Mouse (Mus musculus) hindbrain, embryonic 11.5 days (tissue): Measurements from ENCODE around the gene Kcnmb4. TPM values are rescaled to one million over a fixed set of nuclear protein-coding genes. Genes with fewer than 3 reads are reported as not detected.
A peak's percentile ranks its signal among the peaks of the same experiment; 100 is the strongest.

Experiments used
- ATAC-seq: fragments of 200-750 bp; cut with Nextera tagmentation; 2 replicates; pipeline ENCODE4 v1.8.0; 2017; ENCODE audit warnings: mild to moderate bottlenecking, moderate TSS enrichment, moderate library complexity; ENCODE audit not compliant: low FRiP score
- DNase-seq: peaks from one replicate; pipeline ENCODE4 v3.0.0-alpha.2; 2015; ENCODE audit warnings: low spot score
- H3K27ac ChIP-seq: fragments of 300-500 bp; sonication (generic); 2 replicates; pipeline ENCODE4 v1.5.1; 2014; ENCODE audit warnings: mild to moderate bottlenecking, low read depth, low read length
- H3K27me3 ChIP-seq: fragments of 300-500 bp; sonication (generic); 2 replicates; pipeline ENCODE4 v1.6.1; 2014; ENCODE audit warnings: mild to moderate bottlenecking, low read length, moderate library complexity, mixed read lengths; ENCODE audit not compliant: control insufficient read depth, insufficient read depth
- H3K36me3 ChIP-seq: fragments of 300-500 bp; sonication (generic); 2 replicates; pipeline ENCODE4 v1.6.1; 2014; ENCODE audit warnings: mild to moderate bottlenecking, low read length, moderate library complexity, mixed read lengths; ENCODE audit not compliant: control insufficient read depth, insufficient read depth
- H3K4me1 ChIP-seq: fragments of 300-500 bp; sonication (generic); replicated peaks from 2 replicates; pipeline ENCODE4 v1.6.1; 2014; ENCODE audit warnings: low read length, mixed read lengths; ENCODE audit not compliant: control insufficient read depth, insufficient read depth
- H3K4me2 ChIP-seq: fragments of 300-500 bp; sonication (generic); replicated peaks from 2 replicates; pipeline ENCODE4 v1.6.1; 2014; ENCODE audit warnings: mild to moderate bottlenecking, low read depth, low read length
- H3K4me3 ChIP-seq: fragments of 300-500 bp; sonication (generic); 2 replicates; pipeline ENCODE4 v1.5.1; 2014; ENCODE audit warnings: low read depth, low read length
- H3K9ac ChIP-seq: fragments of 300-500 bp; sonication (generic); 2 replicates; pipeline ENCODE4 v1.6.1; 2014; ENCODE audit warnings: low read depth, low read length
- H3K9me3 ChIP-seq: fragments of 300-500 bp; sonication (generic); 2 replicates; pipeline ENCODE4 v1.6.1; 2016; ENCODE audit warnings: low read length; ENCODE audit not compliant: control insufficient read depth
- WGBS: fragments of 180-500 bp; shearing (Covaris S2); extraction: QIAGEN DNeasy Blood & Tissue Kit; methylation state at CpG from one replicate; pipeline ENCODE4 v1.1.7; 2014; 5-methylcytosine and 5-hydroxymethylcytosine counted together
- polyA plus RNA-seq: library from polyadenylated mRNA; unstranded; fragments of >200 nt; fragmentation: Nextera tagmentation; extraction: Ambion mirVana; gene quantifications from 2 replicates; pipeline ENCODE4 v1.2.1, GENCODE M21; 2014

Kcnmb4 gene
- polyA plus RNA-seq, result 13.7 and 17.0 TPM in 2 replicates

DNA sequence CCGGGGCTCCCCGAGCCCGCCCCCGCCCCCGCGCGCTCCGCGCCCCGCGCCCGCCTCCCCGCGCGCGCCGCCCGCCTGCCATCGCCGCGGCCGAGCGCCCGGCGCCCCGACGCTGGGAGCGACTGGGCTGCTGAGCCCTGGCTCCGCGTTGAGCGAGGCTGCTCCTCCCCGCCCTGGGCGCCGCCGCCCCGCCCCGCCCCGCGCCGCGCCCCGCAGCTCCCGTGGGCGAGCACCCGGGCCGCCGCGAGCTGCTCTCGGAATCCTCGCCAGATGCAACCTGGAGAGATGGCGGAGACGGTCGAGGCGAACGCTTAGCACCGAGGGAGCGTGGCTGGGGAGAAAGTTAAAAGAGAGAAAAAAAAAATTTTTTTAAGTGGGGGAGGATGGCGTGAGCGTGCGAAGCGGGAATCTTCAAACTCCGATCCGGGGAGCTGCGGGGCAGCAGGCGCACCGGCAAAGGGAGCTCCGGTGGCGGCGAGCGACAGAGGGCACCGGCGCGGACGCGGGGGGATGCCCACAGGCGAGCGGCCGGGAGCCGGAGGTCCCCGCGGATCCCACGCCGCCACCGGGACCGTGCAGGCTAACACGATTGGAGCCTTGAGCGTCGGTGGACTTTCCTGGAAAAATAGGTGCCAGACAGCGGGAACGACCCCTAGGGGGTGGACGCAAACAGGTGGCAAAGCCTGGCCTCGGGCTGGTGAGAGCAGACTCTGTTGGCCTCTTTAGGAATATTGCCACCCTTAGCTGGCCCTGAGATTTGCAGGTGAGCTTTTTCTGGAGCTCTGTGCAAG is at the start of gene Kcnmb4:
Gene Kcnmb4 (minus strand): TSS at position 120 of the 791 bp plus-strand sequence.
- peak within 1 kb of the TSS; percentile 66 for H3K4me3 ChIP-seq
- H3K4me2 ChIP-seq, result peak within 1 kb of the TSS; percentile 93
- DNase-seq (peak; percentile 66), ATAC-seq (peak; percentile 71)
- peak within 1 kb of the TSS; percentile 89 for H3K9ac ChIP-seq
- no peaks in the 10 kb centered on the region for H3K27me3 ChIP-seq
- peak within 1 kb of the TSS; percentile 79 for H3K27ac ChIP-seq
- no peaks in the 10 kb centered on the region for H3K4me1 ChIP-seq
- H3K36me3 ChIP-seq, result no peaks in the 10 kb centered on the region
- H3K9me3 ChIP-seq, result 0 out of 2 replicates have a peak, but pooled peaks cover 3% of the 10 kb centered on the region
- under 1% methylated on average over 62 of the region's 92 CpGs for WGBS

DNA sequence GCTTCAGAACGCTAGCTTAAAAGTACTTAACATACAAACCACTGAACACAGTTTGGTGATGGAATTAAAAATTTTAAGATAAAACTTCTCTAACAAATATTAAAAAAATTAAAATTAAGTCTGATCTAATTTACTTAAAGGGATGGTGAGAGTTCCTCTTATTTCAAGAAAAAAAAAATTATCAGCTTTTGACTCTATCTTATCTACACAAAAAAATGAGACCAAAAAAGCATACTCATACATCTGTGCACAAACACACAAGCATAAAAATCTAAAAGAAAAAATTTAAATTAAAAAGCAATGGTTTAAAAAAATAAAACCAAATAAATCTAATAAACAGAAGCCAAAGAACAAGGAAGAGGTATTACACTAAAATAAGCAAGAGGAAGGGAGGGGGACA is 45.9 kb upstream of the Kcnmb4 start:
- H3K9me3 ChIP-seq, result no peaks in the 10 kb centered on the region
- H3K36me3 ChIP-seq, result no peaks in the 10 kb centered on the region
- H3K4me3 ChIP-seq, result no peak overlapping the region
- no peak overlapping the region for H3K9ac ChIP-seq
- DNase-seq, result no peak
- H3K4me2 ChIP-seq, result no peak overlapping the region
- ATAC-seq, result no peak
- H3K4me1 ChIP-seq, result no peaks in the 10 kb centered on the region
- H3K27ac ChIP-seq, result no peak overlapping the region
- no peaks in the 10 kb centered on the region for H3K27me3 ChIP-seq
- WGBS, result 90% methylated on average over 1 of the region's 1 CpGs

GRCm38 (mm10) chr10:116515590-116515989 is 41.9 kb upstream of the Kcnmb4 start:
- Histone ChIP-seq H3K9ac (no peak overlapping the region), H3K27ac (no peak overlapping the region), H3K36me3 (no peaks in the 10 kb centered on the region), H3K4me2 (no peak overlapping the region), H3K27me3 (no peaks in the 10 kb centered on the region), H3K4me1 (no peaks in the 10 kb centered on the region), H3K4me3 (no peak overlapping the region), H3K9me3 (no peaks in the 10 kb centered on the region)
- 94% methylated on average over 6 of the region's 6 CpGs for WGBS
- ATAC-seq (no peak), DNase-seq (no peak)

DNA sequence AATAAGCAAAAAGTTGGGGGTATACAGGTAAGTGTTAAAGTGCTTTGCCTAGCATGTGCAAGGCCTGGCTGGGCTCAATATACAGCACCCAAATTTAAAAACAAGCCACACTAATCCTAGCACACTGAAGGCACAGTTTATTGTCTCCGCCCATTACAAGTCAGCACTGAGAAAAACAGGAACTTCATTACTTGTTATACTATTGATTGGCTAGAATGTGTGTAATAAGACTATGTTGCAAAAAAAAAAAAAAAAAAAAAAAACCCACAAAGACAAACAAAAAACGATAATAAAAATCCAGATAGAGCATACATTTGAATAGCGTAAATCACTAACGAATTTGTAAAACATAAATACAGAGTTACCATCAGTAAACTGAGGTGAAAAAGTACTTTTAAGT is 41.5 kb upstream of the Kcnmb4 start:
- H3K27me3 ChIP-seq, result no peaks in the 10 kb centered on the region
- H3K36me3 ChIP-seq, result no peaks in the 10 kb centered on the region
- no peak overlapping the region for H3K4me3 ChIP-seq
- DNase-seq (no peak), ATAC-seq (no peak)
- no peak overlapping the region for H3K9ac ChIP-seq
- no peaks in the 10 kb centered on the region for H3K9me3 ChIP-seq
- WGBS, result 93% methylated on average over 4 of the region's 4 CpGs
- no peak overlapping the region for H3K4me2 ChIP-seq
- no peaks in the 10 kb centered on the region for H3K4me1 ChIP-seq
- no peak overlapping the region for H3K27ac ChIP-seq

DNA sequence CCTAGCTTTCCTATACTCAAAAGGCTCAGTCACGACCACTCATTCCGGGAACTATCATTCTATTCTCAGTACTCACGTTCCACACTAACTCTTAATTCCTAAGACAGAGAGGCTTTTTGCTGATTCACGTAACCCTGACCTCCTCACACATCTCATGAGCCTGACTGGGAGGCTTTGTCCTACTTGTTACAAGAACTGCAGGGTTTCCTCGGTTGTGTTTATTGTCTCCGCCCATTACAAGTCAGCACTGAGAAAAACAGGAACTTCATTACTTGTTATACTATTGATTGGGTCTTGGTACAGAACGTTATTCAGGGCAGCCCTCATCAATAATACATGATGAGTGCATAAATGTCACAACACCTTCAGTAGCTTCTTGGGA is 39.6 kb upstream of the Kcnmb4 start:
- Histone ChIP-seq H3K4me3 (no peak overlapping the region), H3K36me3 (no peaks in the 10 kb centered on the region)

GRCm38 (mm10) chr10:116512521-116513253 is 39.0 kb upstream of the Kcnmb4 start:
- DNase-seq (no peak), ATAC-seq (no peak)
- WGBS, result 79% methylated on average over 11 of the region's 11 CpGs
- Histone ChIP-seq H3K9me3 (no peaks in the 10 kb centered on the region), H3K27ac (no peak overlapping the region), H3K27me3 (no peaks in the 10 kb centered on the region), H3K4me1 (no peaks in the 10 kb centered on the region), H3K9ac (no peak overlapping the region), H3K4me3 (no peak overlapping the region), H3K36me3 (no peaks in the 10 kb centered on the region), H3K4me2 (no peak overlapping the region)

More for the DNA sequence above, 39.6 kb upstream of the Kcnmb4 start:
- WGBS, result 53% methylated on average over 7 of the region's 7 CpGs
- Histone ChIP-seq H3K9ac (no peak overlapping the region), H3K27me3 (no peaks in the 10 kb centered on the region), H3K9me3 (no peaks in the 10 kb centered on the region), H3K4me1 (no peaks in the 10 kb centered on the region), H3K27ac (no peak overlapping the region), H3K4me2 (no peak overlapping the region)
- DNase-seq (no peak), ATAC-seq (no peak)

DNA sequence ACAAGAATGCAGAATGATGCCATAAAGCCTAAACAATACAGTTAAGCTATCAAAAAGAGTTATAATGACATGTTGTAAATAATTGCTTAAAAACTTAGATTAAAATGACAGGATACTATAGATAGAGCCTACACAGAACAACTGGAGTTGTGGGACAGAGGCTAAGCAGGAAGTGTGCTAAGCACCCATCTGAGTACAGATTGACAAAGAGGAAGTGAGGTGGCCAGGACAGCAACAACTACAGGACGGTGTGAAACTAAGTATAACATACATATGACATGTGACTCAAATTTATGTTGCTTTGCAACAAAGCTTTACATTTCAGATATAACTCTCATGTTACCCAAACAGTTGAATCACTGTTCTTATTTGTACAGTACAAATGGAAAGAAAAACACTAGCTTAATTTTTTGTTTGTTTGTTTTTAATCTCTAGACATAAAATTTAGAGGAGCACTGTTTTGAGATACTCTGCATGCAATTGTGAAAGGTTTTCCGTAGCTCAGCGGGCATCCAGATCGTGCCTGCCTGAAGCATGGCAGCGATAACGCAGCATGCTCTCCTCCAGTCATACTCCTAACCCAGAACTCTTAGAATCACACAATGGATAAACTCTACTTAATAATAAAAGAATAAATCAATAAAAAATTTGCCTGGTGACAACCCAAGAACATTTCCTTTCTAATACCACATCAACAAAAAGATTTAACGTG is 31.8 kb upstream of the Kcnmb4 start:
- Histone ChIP-seq H3K27me3 (no peaks in the 10 kb centered on the region), H3K9ac (no peak overlapping the region), H3K9me3 (no peaks in the 10 kb centered on the region), H3K4me1 (no peaks in the 10 kb centered on the region), H3K4me3 (no peak overlapping the region), H3K27ac (no peak overlapping the region), H3K36me3 (no peaks in the 10 kb centered on the region), H3K4me2 (no peak overlapping the region)
- no peak for ATAC-seq
- 91% methylated on average over 7 of the region's 7 CpGs for WGBS
- DNase-seq, result no peak

DNA sequence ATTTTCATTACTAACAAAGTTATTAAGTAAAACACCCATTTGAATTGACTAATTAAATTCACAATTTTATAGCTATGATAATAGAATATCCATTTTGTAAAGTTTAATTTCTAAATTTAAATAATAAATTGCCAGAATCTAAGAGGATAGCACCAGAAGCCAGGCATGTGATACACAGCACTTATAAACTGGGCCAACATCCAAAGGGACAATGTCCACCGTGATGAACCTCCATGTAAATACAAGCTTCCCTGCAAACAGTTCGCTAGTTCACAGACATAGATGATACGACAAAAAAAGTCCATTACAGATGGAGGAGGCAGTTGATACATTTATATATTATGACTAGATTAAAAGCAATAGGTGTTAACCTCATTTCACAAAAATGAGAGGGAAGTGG is 19.1 kb upstream of the Kcnmb4 start:
- 88% methylated on average over 3 of the region's 3 CpGs for WGBS
- peaks cover 4% of the 10 kb centered on the region for H3K36me3 ChIP-seq

More for the DNA sequence above, 19.1 kb upstream of the Kcnmb4 start:
- ATAC-seq, result no peak
- Histone ChIP-seq H3K27ac (no peak overlapping the region), H3K9ac (no peak overlapping the region), H3K27me3 (no peaks in the 10 kb centered on the region), H3K4me1 (no peaks in the 10 kb centered on the region), H3K4me2 (no peak overlapping the region), H3K9me3 (no peaks in the 10 kb centered on the region), H3K4me3 (no peak overlapping the region)
- DNase-seq, result no peak
